Mouse (Mus musculus) lung, postnatal 36 days (tissue): ENCODE results near the gene Utrn.

Source experiments
- DNase-seq: peaks from one replicate; pipeline ENCODE4 v3.0.0; 2022; ENCODE audit warnings: mixed read lengths

Gene Utrn

GRCm38 (mm10) chr10:12792049-12792448, 77.1 kb downstream of the Utrn start:
- DNase-seq, result no peak

- no peak for DNase-seq
Measured at GRCm38 (mm10) chr10:12790881-12791280, 78.3 kb downstream of the Utrn start.

GRCm38 (mm10) chr10:12788529-12788928, 80.6 kb downstream of the Utrn start:
- no peak for DNase-seq

- DNase-seq, result peak; percentile 50
Measured at GRCm38 (mm10) chr10:12787965-12788364, 81.2 kb downstream of the Utrn start.

GRCm38 (mm10) chr10:12785299-12785698, 83.9 kb downstream of the Utrn start:
- no peak for DNase-seq

- DNase-seq, result peak; percentile 50
Measured at GRCm38 (mm10) chr10:12781381-12781907, 87.7 kb downstream of the Utrn start.

- DNase-seq, result peak; percentile 40
Measured at GRCm38 (mm10) chr10:12773178-12773577, 96.0 kb downstream of the Utrn start.

GRCm38 (mm10) chr10:12771511-12771910, 97.7 kb downstream of the Utrn start:
- DNase-seq, result no peak

GRCm38 (mm10) chr10:12762668-12763067, 106.5 kb downstream of the Utrn start:
- no peak for DNase-seq

GRCm38 (mm10) chr10:12758702-12758988, 110.5 kb downstream of the Utrn start:
- no peak for DNase-seq

GRCm38 (mm10) chr10:12757943-12758701, 111.0 kb downstream of the Utrn start:
- DNase-seq, result peak; percentile 60

GRCm38 (mm10) chr10:12756692-12757091, 112.5 kb downstream of the Utrn start:
- DNase-seq, result no peak

GRCm38 (mm10) chr10:12754911-12755310, 114.3 kb downstream of the Utrn start:
- peak; percentile 58 for DNase-seq

- no peak for DNase-seq
Measured at GRCm38 (mm10) chr10:12754166-12754565, 115.0 kb downstream of the Utrn start.

- DNase-seq, result no peak
Measured at GRCm38 (mm10) chr10:12743717-12744116, 125.4 kb downstream of the Utrn start.

- DNase-seq, result no peak
Measured at GRCm38 (mm10) chr10:12739302-12739987, 129.7 kb downstream of the Utrn start.

- DNase-seq, result peak; percentile 30
Measured at GRCm38 (mm10) chr10:12737926-12738325, 131.2 kb downstream of the Utrn start.

GRCm38 (mm10) chr10:12736861-12737835, 132.0 kb downstream of the Utrn start:
- DNase-seq, result peak; percentile 72

GRCm38 (mm10) chr10:12735695-12736094, 133.5 kb downstream of the Utrn start:
- DNase-seq, result no peak

GRCm38 (mm10) chr10:12731459-12731858, 137.7 kb downstream of the Utrn start:
- DNase-seq, result no peak

GRCm38 (mm10) chr10:12729635-12730034, 139.5 kb downstream of the Utrn start:
- DNase-seq, result no peak

GRCm38 (mm10) chr10:12729033-12729432, 140.1 kb downstream of the Utrn start:
- no peak for DNase-seq

- DNase-seq, result no peak
Measured at GRCm38 (mm10) chr10:12727881-12728280, 141.3 kb downstream of the Utrn start.
